Mouse (Mus musculus): Measurements from ENCODE around the gene H13.

- TF ChIP-seq CTCF (IDR thresholded peaks at IDR 0.05; ENCODE audit: control insufficient read depth, insufficient read depth, low read length) (no peak), POLR2A (IDR thresholded peaks at IDR 0.05; ENCODE audit: borderline replicate concordance, control insufficient read depth, low read depth, low read length) (no peak)
Measured at GRCm38 (mm10) chr2:152725178-152725750, 56.0 kb downstream of the H13 start.
